Mouse (Mus musculus) spleen, embryonic (tissue): ENCODE measurements at regions not wholly inside any gene's neighbourhood (a gene's known extent, or its start where the extent isn't known, plus 50 kb on each side); places are given as distances from the start of the nearest gene placed in this dataset.

Source experiments
- CTCF ChIA-PET: fragments of 350-600 bp; sonication (Branson Sonifier 250); formaldehyde crosslinking; loops from one replicate; lab custom pipeline; 2022; lab: Charles Lee

GRCm38 (mm10) chr7:88544393-88544792 is 114.3 kb downstream of the Rab38 start:
- CTCF ChIA-PET: no interaction called here

GRCm38 (mm10) chr7:88544976-88545654 is 115.0 kb downstream of the Rab38 start:
- CTCF ChIA-PET: interaction anchor here (0.6 kb wide), 1 partner anchor 448 kb away, joined by 3 read pairs; no protein-coding TSS in a partner anchor

GRCm38 (mm10) chr7:88575073-88575472 is 145.0 kb downstream of the Rab38 start:
- CTCF ChIA-PET: no interaction called here

DNA sequence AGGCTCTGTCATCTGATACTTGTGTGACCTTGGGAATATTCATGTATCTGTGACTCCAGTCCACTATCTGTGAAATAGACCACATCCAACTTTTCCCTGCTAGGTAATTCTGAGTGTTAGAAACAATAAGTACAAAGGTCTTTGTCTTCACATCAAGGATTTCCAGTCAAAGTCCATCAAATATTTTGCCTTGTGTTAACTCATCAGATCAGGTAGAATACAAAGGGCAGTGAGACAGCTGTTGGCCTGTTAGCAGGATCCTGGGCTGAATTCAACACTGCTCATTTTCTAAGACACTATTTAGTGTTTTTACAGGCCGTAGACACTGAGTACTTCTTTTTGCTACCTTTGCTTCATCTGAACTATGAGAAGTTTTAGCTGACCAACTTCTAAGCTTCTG is 170.7 kb downstream of the Rab38 start:
- CTCF ChIA-PET: no interaction called here
